22 mouse cellular contexts compared by ENCODE assay signal in the genomic region with DNA sequence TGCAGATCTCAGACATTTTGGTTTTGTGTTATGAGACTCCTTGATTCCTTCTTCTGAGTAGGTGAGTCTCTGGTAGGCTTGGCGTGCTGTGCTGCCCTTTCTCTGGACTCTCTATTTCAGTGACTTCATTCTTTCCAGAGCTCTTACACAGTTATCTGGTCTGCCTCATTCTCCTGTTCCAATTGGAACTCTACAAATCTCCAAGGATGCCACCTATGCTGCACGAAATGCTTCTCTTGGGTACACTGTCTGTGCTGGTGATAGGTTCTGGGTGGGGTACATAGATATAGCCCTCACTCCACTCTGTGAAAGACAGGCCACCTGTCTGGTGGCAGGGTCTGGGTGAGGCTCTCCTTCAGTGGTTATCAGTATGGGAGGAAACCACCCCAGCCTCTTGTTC. TPM values are rescaled to one million over a fixed set of nuclear protein-coding genes. Genes with fewer than 3 reads are reported as not detected.
DNase-seq lines count a peak whose midpoint lies in the region; ATAC-seq and TF ChIP-seq lines count a peak whose summit lies in the region.
"Had no signal": no experiment of that assay in that cellular context is flagged by ENCODE, and none has a peak within 500 bp of the region (broad histone marks: within the 10 kb centered on the region; RNA-seq: fewer than 3 reads in every experiment).

TSS of gene Cd163l1 (plus strand) at position 301 of the 400 bp plus-strand sequence.

- H3K4me3 ChIP-seq in liver, embryonic 11.5 days (ENCODE audit: low read depth, low read length), result no peak within 1 kb of the TSS
- H3K4me3 ChIP-seq in liver, postnatal 0 days (ENCODE audit: low read depth, low read length), result no peak within 1 kb of the TSS
- H3K4me3 ChIP-seq in liver, embryonic 14.5 days (ENCODE audit: insufficient read depth in 1 of 2, low read depth in 2 of 2, low read length in 2 of 2), result no peak within 1 kb of the TSS
- H3K4me3 ChIP-seq: embryonic facial prominence, embryonic 10.5 days; embryonic facial prominence, embryonic 12.5 days; forebrain, embryonic 13.5 days; forebrain, embryonic 15.5 days had no signal

- no peak for TF ChIP-seq CTCF in liver, postnatal 0 days (IDR thresholded peaks at IDR 0.05; ENCODE audit: low read depth)
- no peak for TF ChIP-seq CTCF in liver, embryonic 14.5 days (IDR thresholded peaks at IDR 0.05; ENCODE audit: low read depth)

- WGBS in liver, embryonic 11.5 days, result 79% methylated on average over 2 of the region's 2 CpGs
- 58% methylated on average over 2 of the region's 2 CpGs for WGBS in liver, postnatal 0 days (ENCODE audit: insufficient replicate concordance)
- 45% methylated on average over 2 of the region's 2 CpGs for WGBS in liver, embryonic 14.5 days (ENCODE audit: insufficient replicate concordance)

- no peaks in the 10 kb centered on the region for H3K9me3 ChIP-seq in liver, embryonic 11.5 days (ENCODE audit: control insufficient read depth, low read length)
- no peaks in the 10 kb centered on the region for H3K9me3 ChIP-seq in liver, postnatal 0 days (ENCODE audit: low read length)
- H3K9me3 ChIP-seq in liver, embryonic 14.5 days (ENCODE audit: control insufficient read depth, low read length), result no peaks in the 10 kb centered on the region
- H3K9me3 ChIP-seq: embryonic facial prominence, embryonic 10.5 days; embryonic facial prominence, embryonic 12.5 days; forebrain, embryonic 13.5 days; forebrain, embryonic 15.5 days had no signal

- H3K36me3 ChIP-seq in liver, embryonic 11.5 days (ENCODE audit: control insufficient read depth, insufficient read depth, low read length), result no peaks in the 10 kb centered on the region
- no peaks in the 10 kb centered on the region for H3K36me3 ChIP-seq in liver, postnatal 0 days (replicated peaks; ENCODE audit: insufficient read depth, low read length)
- no peaks in the 10 kb centered on the region for H3K36me3 ChIP-seq in liver, embryonic 14.5 days (replicated peaks; ENCODE audit: control insufficient read depth, insufficient read depth, low read depth)
- H3K36me3 ChIP-seq: embryonic facial prominence, embryonic 10.5 days; embryonic facial prominence, embryonic 12.5 days; forebrain, embryonic 15.5 days had no signal

- DNase-seq in liver, embryonic 11.5 days (ENCODE audit: low spot score), result no peak
- no peak for DNase-seq in liver, postnatal 0 days
- DNase-seq in spleen, postnatal 4 days (ENCODE audit: low spot score in 2 of 2), result peak; percentile 1 to 30
- no peak for DNase-seq in spleen, postnatal 14 days (ENCODE audit: low spot score in 2 of 2)
- peak; percentile 3 for DNase-seq in thymus, postnatal 4 days
- DNase-seq in thymus, postnatal 10 days (ENCODE audit: low spot score in 2 of 2), result no peak
- DNase-seq in liver, embryonic 14.5 days (ENCODE audit: low read depth in 3 of 3, low spot score in 3 of 3), result no peak
- DNase-seq in cerebellum, adult 9-10 months, result no peak
- DNase-seq: adrenal gland, adult 2 months; adrenal gland, postnatal 10 days; adrenal gland, postnatal 25 days; cerebellum, adult 11 months; cerebellum, adult 18-20 months; cerebellum, adult 8-10 months; cerebellum, postnatal 10 days; cerebellum, postnatal 25 days had no signal

- no peak within 1 kb of the TSS for H3K27ac ChIP-seq in liver, embryonic 11.5 days (ENCODE audit: low read depth, low read length)
- H3K27ac ChIP-seq in liver, postnatal 0 days (ENCODE audit: low read depth), result no peak within 1 kb of the TSS
- no peak within 1 kb of the TSS for H3K27ac ChIP-seq in liver, embryonic 14.5 days
- H3K27ac ChIP-seq: embryonic facial prominence, embryonic 10.5 days; embryonic facial prominence, embryonic 12.5 days; forebrain, embryonic 13.5 days; forebrain, embryonic 15.5 days had no signal

- no peaks in the 10 kb centered on the region for H3K4me1 ChIP-seq in liver, embryonic 11.5 days (replicated peaks; ENCODE audit: control insufficient read depth, insufficient read depth, low read length)
- no peaks in the 10 kb centered on the region for H3K4me1 ChIP-seq in liver, postnatal 0 days (ENCODE audit: insufficient read depth)
- peaks cover 0 to 2% of the 10 kb centered on the region in 2 experiments; a peak in 1 of 4 replicates for H3K4me1 ChIP-seq in liver, embryonic 14.5 days (replicated peaks; ENCODE audit: control insufficient read depth in 2 of 2, insufficient read depth in 2 of 2, low read length in 1 of 2)
- H3K4me1 ChIP-seq: embryonic facial prominence, embryonic 10.5 days; embryonic facial prominence, embryonic 12.5 days; forebrain, embryonic 13.5 days; forebrain, embryonic 15.5 days had no signal

- no peak within 1 kb of the TSS for H3K9ac ChIP-seq in liver, embryonic 11.5 days (ENCODE audit: low read depth, low read length)
- H3K9ac ChIP-seq in liver, postnatal 0 days (replicated peaks), result no peak within 1 kb of the TSS
- no peak within 1 kb of the TSS for H3K9ac ChIP-seq in liver, embryonic 14.5 days (replicated peaks)
- H3K9ac ChIP-seq: embryonic facial prominence, embryonic 12.5 days; forebrain, embryonic 13.5 days; forebrain, embryonic 15.5 days had no signal

- ATAC-seq in liver, embryonic 11.5 days (replicated peaks; ENCODE audit: low FRiP score), result peak; percentile 41; the same call in 1 of the 2 replicates
- ATAC-seq in liver, postnatal 0 days, result no peak
- peak; percentile 18; the same call in 1 of the 2 replicates for ATAC-seq in liver, embryonic 14.5 days (ENCODE audit: insufficient read depth)
- ATAC-seq: forebrain, embryonic 13.5 days; forebrain, embryonic 15.5 days had no signal

- TF ChIP-seq EP300 in liver, postnatal 0 days (IDR thresholded peaks at IDR 0.05; ENCODE audit: low read depth), result no peak
- TF ChIP-seq EP300 in liver, embryonic 14.5 days (IDR thresholded peaks at IDR 0.05; ENCODE audit: low read depth), result no peak

- H3K27me3 ChIP-seq in liver, embryonic 11.5 days (replicated peaks; ENCODE audit: control insufficient read depth, insufficient read depth, low read length), result no peaks in the 10 kb centered on the region
- H3K27me3 ChIP-seq in liver, postnatal 0 days (ENCODE audit: insufficient read depth, low read length), result no peaks in the 10 kb centered on the region
- no peaks in the 10 kb centered on the region for H3K27me3 ChIP-seq in liver, embryonic 14.5 days (ENCODE audit: control insufficient read depth, insufficient read depth, low read length)
- H3K27me3 ChIP-seq: embryonic facial prominence, embryonic 12.5 days; forebrain, embryonic 13.5 days; forebrain, embryonic 15.5 days had no signal

- no peak within 1 kb of the TSS for H3K4me2 ChIP-seq in liver, embryonic 11.5 days
- no peak within 1 kb of the TSS for H3K4me2 ChIP-seq in liver, postnatal 0 days (ENCODE audit: low read depth, low read length)
- no peak within 1 kb of the TSS for H3K4me2 ChIP-seq in liver, embryonic 14.5 days (ENCODE audit: low read depth)
- H3K4me2 ChIP-seq: embryonic facial prominence, embryonic 12.5 days; forebrain, embryonic 13.5 days; forebrain, embryonic 15.5 days had no signal

RNA-seq across cellular contexts. Expression of gene Cd163l1, which starts in this region (rescaled TPM):
- polyA plus RNA-seq in liver, embryonic 11.5 days (2014; fragmentation: Nextera tagmentation; extraction: Ambion mirVana), result 0.09 TPM in 1 of 2 replicates, not detected in the other
- polyA plus RNA-seq in liver, postnatal 0 days (2015; fragmentation: Nextera tagmentation; extraction: Ambion mirVana), result 0.04 TPM in 1 of 2 replicates, not detected in the other
- polyA plus RNA-seq in liver, embryonic 14.5 days (2012; rRNA removed), result 0.03 and 0.07 TPM in 2 replicates
- not detected in 2 replicates for polyA plus RNA-seq in liver, embryonic 14.5 days (2014; fragmentation: Nextera tagmentation; extraction: Ambion mirVana)
- polyA plus RNA-seq: adrenal gland, adult 2 months; brain, embryonic 14.5 days; C2C12; embryonic facial prominence, embryonic 10.5 days; embryonic facial prominence, embryonic 12.5 days; forebrain, embryonic 13.5 days; forebrain, embryonic 15.5 days had no signal

Comparison
In these comparisons a context has a peak if more than half of its experiments do, and no peak if none do; other contexts are left out.
1. DNase-seq: peak in spleen, postnatal 4 days (2 of 2) and thymus, postnatal 4 days (single experiment); none in liver, embryonic 11.5 days (single experiment), liver, postnatal 0 days (single experiment), spleen, postnatal 14 days (0 of 2), thymus, postnatal 10 days (0 of 2), liver, embryonic 14.5 days (0 of 3) and cerebellum, adult 9-10 months (single experiment).
2. Peak in ATAC-seq in liver, embryonic 11.5 days; RNA of the gene not detected or under 1 TPM.
3. Peak in ATAC-seq in liver, embryonic 14.5 days; RNA of the gene not detected or under 1 TPM.